Mouse (Mus musculus) forelimb bud, embryonic 11.5 days (tissue): ENCODE data around the gene Erg.
A peak's percentile ranks its signal among the peaks of the same experiment; 100 is the strongest.

Experiments
- DNase-seq: peaks from one replicate; pipeline ENCODE4 v3.0.0-alpha.2; 2012; ENCODE audit warnings: low read depth, low spot score

The Erg gene

DNA sequence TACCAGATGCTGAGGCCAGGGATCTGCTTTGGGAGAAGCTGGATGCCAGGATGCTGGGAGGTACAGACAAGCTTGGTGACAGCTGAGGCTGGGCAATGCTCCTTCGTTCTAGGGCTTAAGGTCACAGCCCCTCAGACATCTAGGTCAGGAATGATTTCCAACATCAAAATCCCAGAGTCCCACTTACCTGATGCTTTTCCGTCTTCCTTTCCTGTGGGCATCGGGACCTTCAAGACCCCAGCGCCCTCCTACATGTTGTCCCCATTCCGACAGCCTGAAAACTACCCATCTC is at the start of gene Erg:
Gene Erg (minus strand): TSS at position 283 of the 292 bp plus-strand sequence.
- no peak for DNase-seq

- DNase-seq = no peak
Observed at GRCm38 (mm10) chr16:95631816-95632215, 45.4 kb upstream of the Erg start.

DNA sequence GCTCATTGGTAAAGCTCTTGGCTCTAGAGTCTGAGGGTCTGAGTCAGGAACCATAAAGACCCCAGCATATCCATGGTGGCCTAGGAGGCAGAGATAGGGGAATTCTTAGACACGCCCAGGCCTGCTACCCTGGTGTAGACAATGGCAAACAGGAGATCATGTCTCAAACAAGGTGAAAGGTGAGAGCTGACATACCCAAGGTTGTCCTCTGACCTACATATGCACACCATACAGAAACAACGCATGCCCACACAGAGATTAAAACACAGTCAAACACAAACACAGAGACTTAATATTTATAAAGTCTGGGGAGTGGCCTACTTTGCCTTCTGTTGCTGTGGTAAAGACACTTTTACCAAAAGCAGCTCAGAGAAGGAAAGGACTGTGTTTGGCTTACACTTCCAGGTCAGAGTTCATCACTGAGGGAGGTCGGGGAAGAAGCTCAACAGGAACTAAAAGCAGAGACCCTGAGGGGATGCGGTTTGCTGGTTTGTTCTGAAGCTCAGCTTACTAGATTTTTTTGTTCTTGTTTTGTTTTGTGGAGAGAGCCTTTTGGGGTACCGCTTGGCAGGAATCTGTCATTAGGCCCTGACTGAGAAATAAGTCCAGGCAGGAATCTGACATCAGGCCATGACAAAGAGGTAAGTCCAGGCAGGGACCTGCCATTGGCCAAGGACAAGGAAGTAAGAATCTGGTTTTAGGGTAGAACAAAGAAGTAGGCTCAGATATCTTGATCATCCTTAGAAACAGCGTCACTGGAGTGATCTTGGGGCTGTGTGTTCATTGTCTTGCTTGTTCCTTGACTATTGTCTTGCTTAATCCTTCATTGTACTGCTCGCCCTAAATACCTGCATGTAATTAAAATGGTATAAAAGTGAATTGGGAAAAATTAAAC is 37.7 kb upstream of the Erg start:
- no peak for DNase-seq

DNA sequence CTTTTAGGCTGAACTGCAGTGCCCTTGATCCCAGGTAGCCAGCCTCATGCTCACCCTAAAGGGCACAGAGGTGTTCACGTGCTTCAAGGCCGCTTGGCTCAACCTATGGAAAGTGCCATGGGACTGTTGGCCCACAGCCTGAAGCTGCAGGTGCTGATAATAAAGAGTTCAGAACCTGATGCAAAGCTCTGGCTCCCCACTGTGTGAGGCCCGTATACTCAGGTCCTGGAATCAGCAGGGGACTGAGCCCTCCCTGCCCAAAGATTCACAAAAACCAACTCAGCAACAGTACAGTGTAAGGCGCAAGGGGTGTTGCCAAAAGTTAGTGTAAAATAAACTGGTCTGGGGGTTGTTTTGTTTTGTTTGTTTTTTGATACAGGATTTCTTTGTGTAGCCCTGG is 36.7 kb upstream of the Erg start:
- DNase-seq = no peak

DNA sequence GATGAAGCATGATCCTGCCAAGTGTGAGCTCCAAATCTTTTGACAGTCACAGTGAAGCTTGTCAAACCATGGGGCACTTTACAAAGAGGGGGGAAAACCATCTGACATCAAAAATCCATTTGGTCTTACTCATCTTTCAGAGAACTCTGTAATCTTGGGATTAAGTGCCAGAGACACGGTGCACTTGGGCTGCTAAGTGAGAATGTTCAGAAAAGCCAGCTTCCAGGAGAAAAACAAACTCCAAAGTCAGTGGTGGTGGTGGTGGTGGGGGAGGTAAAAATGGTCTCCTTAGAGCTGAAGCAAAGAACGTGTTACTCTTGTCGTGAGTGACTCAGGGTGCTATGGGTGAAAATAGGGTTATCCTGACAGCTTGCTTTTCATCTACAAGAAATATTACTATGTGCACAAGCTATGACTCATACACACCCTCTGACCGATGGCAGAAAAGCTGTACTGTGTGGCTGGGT is 33.5 kb upstream of the Erg start:
- DNase-seq = no peak

GRCm38 (mm10) chr16:95618206-95618605 is 31.8 kb upstream of the Erg start:
- no peak for DNase-seq

GRCm38 (mm10) chr16:95617720-95618119 is 31.3 kb upstream of the Erg start:
- DNase-seq = no peak

GRCm38 (mm10) chr16:95615579-95615978 is 29.2 kb upstream of the Erg start:
- DNase-seq = no peak

GRCm38 (mm10) chr16:95614482-95614881 is 28.1 kb upstream of the Erg start:
- DNase-seq = no peak

DNA sequence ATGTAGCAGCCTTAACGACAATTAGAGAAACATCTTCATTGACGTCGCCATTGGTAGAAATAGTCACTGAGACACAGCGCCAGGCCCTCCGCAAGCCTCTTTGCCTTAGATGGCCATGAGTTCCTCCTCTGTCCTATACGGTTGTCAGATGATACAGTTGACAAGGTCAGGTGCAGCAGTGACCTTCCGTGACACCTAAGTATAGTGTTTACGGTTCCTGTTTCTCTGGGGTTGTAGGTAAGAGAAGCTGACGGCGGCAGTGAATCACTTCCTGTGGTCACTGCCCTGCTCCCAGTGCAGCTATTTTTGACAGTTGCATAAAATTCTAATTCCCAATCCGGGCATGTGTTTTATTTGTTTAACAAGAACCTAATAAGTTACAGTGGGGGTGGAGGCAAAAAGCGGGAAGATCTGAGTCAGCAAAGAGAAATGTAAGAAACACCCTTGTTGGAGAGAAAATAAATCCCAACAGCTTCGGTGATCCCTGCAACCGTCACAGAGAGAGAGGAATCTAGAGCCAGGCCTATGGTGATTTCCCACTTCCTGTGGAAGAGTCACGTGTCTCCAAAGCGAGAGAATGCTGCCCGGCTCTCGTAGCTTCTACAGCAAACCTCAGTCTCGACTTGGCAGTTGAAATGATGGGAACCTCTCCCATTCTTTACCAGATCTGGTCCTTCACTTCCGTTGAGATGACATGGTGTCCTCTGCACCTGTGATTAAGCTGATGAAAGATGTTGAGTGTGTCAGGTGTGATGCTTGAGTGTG is 25.8 kb upstream of the Erg start:
- no peak for DNase-seq

DNA sequence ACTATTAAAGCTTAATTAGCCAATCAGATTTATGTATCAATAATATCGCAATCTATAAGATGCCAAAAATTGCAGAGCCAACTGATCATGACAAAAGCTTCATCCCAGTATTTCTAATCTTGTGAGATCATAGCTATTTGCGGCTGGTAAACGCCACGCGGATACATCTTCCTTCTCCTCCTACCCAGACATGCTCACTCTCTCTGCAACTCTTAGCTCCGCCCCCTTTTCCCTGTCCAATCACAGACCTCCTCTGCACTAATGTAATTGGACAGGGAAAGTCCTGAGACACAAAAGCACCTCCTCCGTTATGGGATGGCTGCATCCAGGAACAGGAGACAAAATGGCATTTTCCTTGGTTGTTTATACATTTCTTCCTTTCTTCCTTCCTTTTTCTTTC is 22.2 kb upstream of the Erg start:
- no peak for DNase-seq

DNA sequence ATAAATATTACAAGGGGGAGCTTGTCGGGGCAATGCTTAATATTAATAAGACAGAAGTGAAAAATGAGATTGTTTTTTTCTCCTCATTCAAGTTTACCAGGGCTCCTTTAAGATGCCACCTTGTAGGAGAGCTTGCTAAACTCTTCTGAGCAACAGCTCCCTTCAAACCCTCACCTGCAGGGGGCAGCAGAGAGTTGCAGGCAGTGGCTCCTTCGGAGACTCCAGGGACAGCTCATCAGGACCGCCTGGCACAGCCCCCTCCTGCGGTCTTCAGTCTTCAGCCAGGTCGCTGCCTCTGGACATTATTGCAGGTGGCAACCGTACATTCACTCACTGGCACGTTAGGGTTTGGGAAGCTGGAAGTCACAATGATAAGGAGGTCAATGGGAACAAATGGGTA is 18.9 kb upstream of the Erg start:
- peak; percentile 76 for DNase-seq

GRCm38 (mm10) chr16:95602504-95602903 is 16.1 kb upstream of the Erg start:
- peak; percentile 59 for DNase-seq

DNA sequence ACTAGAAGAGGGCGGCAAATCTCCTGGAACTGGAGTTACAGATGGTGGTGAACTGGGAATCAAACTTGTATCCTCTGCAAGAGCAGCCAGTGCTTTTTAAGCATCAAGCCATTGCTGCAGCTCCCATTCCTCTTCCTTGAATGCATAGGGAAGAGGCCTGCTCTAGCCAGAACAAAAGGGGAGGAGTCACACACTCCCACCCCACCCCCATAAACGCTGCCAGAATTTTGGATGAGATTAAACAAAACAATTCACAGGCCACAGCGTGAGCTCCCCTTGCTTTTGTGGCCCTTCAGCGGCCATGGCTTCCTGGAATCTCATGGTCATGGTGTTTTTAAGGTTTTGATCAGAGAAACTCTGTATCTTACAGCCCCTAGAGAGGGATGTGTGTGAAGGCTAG is 15.4 kb upstream of the Erg start:
- DNase-seq = no peak

GRCm38 (mm10) chr16:95601219-95601580 is 14.8 kb upstream of the Erg start:
- no peak for DNase-seq

- no peak for DNase-seq
Observed at GRCm38 (mm10) chr16:95600572-95601218, 14.3 kb upstream of the Erg start.

DNA sequence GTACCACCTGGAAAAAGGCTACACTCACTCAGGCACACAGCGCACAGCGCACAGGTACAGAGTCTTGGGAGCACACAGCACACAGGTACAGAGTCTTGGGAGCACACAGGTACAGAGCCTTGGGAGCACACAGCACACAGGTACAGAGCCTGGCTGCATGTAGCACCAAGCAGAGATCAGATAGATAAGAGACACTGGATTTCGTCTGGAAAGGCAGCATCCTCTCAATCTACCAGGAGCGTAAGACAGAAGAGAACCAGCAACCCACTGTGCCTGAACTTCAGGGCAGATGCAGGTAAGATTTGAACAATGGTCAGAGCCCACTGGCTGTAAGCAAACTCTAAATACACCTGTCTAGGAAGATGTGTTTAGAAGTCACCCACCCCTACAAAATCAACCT is 12.5 kb upstream of the Erg start:
- no peak for DNase-seq

GRCm38 (mm10) chr16:95597578-95597951 is 11.2 kb upstream of the Erg start:
- DNase-seq = no peak

DNA sequence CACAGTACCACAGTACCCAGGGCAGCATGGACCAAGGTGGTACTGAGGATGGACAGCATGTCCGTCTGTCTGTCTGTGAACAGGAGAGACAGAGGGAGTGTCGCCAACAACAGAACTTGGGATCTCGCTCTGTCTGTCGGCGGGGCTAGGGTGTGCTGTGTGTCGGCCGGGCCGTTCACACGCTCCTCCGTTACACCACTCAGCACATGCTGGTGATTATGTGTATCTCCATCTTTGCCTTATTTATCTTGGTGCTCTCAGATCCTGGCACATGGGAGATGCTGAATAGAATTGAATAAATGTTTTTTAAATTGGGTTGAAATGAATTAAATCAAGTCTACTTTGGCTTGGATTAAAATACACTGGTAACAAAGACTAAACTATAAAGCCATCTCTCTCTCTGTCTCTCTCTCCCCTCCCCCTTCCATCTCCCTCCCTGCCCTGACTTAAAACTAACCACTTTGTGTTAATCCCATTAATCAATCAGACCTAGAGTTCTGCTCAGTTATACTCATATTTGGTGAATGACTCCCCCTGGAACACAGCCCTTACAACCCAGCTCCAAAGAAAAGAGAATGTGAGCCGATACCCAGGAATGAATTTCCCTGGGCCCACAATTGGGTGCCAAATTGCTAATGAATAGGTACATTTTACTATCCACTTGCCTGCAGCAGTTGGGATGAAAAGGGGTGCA is 10.6 kb upstream of the Erg start:
- DNase-seq = no peak

DNA sequence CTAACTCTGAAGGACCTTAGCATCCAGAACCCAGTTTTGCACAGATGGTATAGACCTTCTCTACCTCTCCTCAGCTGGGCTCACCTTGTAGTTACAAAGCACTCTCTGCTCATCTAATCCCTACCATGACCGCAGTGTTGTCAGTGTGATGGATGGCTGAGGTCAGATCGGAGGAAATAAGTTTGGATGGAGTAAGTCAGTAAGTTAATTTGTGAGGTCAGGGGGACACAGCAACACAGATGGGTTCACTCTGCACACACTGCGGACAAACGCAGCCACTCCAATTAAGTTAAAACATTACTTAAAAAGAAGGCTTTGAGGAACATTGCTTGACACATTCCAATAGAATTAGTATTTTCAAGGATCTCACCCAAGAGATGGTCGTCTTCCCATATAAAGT is 2.5 kb upstream of the Erg start:
- DNase-seq = no peak

DNA sequence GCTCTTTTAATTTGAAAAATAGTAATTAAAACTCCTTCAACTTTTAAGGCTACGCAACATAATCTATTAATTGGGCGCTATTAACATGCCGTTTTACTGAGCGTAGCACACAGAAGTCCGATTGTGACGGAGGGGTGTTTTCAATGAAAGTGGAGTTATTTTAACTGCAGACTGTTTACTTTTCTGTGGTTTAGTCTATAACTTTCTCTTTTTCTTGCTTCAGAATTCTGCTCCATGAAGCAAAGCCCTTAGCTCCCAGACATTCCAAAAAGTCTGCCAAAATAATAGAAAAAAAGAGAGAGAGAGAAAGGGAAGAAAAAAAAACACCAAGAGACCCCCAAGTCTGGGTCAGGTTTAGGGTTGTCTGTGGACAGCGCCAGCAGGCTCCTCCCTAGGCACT is 333 bp upstream of the Erg start:
- no peak for DNase-seq
